Mouse (Mus musculus) CH12.LX (cell line): ENCODE results near the gene Tlcd1. TPM values are rescaled to one million over a fixed set of nuclear protein-coding genes. Genes with fewer than 3 reads are reported as not detected.

Experiments
- DNase-seq: peaks from one replicate; pipeline ENCODE4 v3.0.0-alpha.2; 2013; ENCODE audit errors: extremely low read depth
- H3K27ac ChIP-seq: 2 replicates; pipeline ENCODE4 v1.5.1; 2012; ENCODE audit warnings: low read depth, mild to moderate bottlenecking, control low read depth, moderate library complexity; ENCODE audit not compliant: insufficient read depth
- H3K27me3 ChIP-seq: replicated peaks from 2 replicates; pipeline ENCODE3; 2012; ENCODE audit warnings: inconsistent platforms
- H3K36me3 ChIP-seq, 2 experiments: replicated peaks in 1 of 2; 2 replicates each; pipeline versions ENCODE3 to v1.6.1; 2012; ENCODE audit warnings: inconsistent platforms in 1 of 2, low read length in 1 of 2, mild to moderate bottlenecking in 1 of 2, mixed read lengths in 1 of 2, moderate library complexity in 1 of 2; ENCODE audit not compliant: control insufficient read depth in 1 of 2, insufficient read depth in 1 of 2
- H3K4me1 ChIP-seq, 2 experiments: 2 replicates each; pipeline ENCODE4 v1.6.1; 2012; ENCODE audit warnings: inconsistent platforms in 1 of 2, moderate library complexity in 1 of 2; ENCODE audit not compliant: insufficient read depth in 2 of 2, control insufficient read depth in 1 of 2
- H3K4me2 ChIP-seq: 2 replicates; pipeline ENCODE4 v1.6.1; 2012; ENCODE audit warnings: low read depth, mild to moderate bottlenecking, control low read depth; ENCODE audit not compliant: poor library complexity, insufficient read depth, severe bottlenecking
- H3K4me3 ChIP-seq, 3 experiments: fragments of 150-350 bp in 1 of 3; sonication (generic) in 1 of 3; replicated peaks in 1 of 3; 2 replicates each; pipeline versions ENCODE3 to v1.5.1; 2011 to 2012; ENCODE audit warnings: low read depth in 2 of 3, low read length in 2 of 3, mild to moderate bottlenecking in 2 of 3, moderate library complexity in 2 of 3, control low read depth in 1 of 3, improper control_type of control experiment in 1 of 3, inconsistent platforms in 1 of 3, mixed read lengths in 1 of 3; ENCODE audit not compliant: poor library complexity in 1 of 3
- H3K79me2 ChIP-seq: replicated peaks from 2 replicates; pipeline ENCODE4 v1.6.1; 2012; ENCODE audit warnings: mild to moderate bottlenecking, moderate library complexity; ENCODE audit not compliant: control insufficient read depth, poor library complexity, insufficient read depth, severe bottlenecking; ENCODE audit errors: extremely low read depth
- H3K9ac ChIP-seq: 2 replicates; pipeline ENCODE4 v1.6.1; 2012; ENCODE audit warnings: low read depth, mild to moderate bottlenecking, control low read depth, moderate library complexity; ENCODE audit not compliant: insufficient read depth
- H3K9me3 ChIP-seq: replicated peaks from 2 replicates; pipeline ENCODE3; 2012; ENCODE audit warnings: low read length, inconsistent platforms, mixed read lengths
- BHLHE40 ChIP-seq: IDR thresholded peaks from 2 replicates; pipeline ENCODE4 v1.6.1; 2011; ENCODE audit warnings: mild to moderate bottlenecking, low read depth, low read length, improper control_type of control experiment
- CHD1 ChIP-seq: IDR thresholded peaks from 2 replicates; pipeline ENCODE4 v1.6.1; 2012; ENCODE audit warnings: low read depth, low read length, improper control_type of control experiment, inconsistent platforms
- CTCF ChIP-seq, 2 experiments: IDR thresholded peaks in 1 of 2; conservative IDR thresholded peaks in 1 of 2; 2 replicates each; pipeline ENCODE4 v1.5.1; 2011 to 2012; ENCODE audit warnings: low read depth in 2 of 2, low read length in 2 of 2, improper control_type of control experiment in 1 of 2, inconsistent platforms in 1 of 2, mild to moderate bottlenecking in 1 of 2, moderate library complexity in 1 of 2
- GABPA ChIP-seq: IDR thresholded peaks from 2 replicates; pipeline ENCODE4 v1.6.1; 2012; ENCODE audit warnings: low read depth, low read length, improper control_type of control experiment, inconsistent platforms; ENCODE audit not compliant: insufficient replicate concordance
- HCFC1 ChIP-seq: IDR thresholded peaks from 2 replicates; pipeline ENCODE4 v1.6.1; 2012; ENCODE audit warnings: low read depth, mild to moderate bottlenecking, inconsistent platforms, low read length, improper control_type of control experiment
- JUN ChIP-seq: IDR thresholded peaks from 2 replicates; pipeline ENCODE4 v1.6.1; 2011; ENCODE audit warnings: low read depth, mild to moderate bottlenecking, low read length, improper control_type of control experiment, moderate library complexity; ENCODE audit not compliant: insufficient read depth
- KAT2A ChIP-seq: IDR thresholded peaks from 2 replicates; pipeline ENCODE4 v1.6.1; 2012; ENCODE audit warnings: low read length, improper control_type of control experiment, inconsistent platforms; ENCODE audit not compliant: insufficient replicate concordance
- MAFK ChIP-seq: IDR thresholded peaks from 2 replicates; pipeline ENCODE4 v1.6.1; 2011; ENCODE audit warnings: low read length, improper control_type of control experiment; ENCODE audit not compliant: insufficient replicate concordance
- MAX ChIP-seq: IDR thresholded peaks from 2 replicates; pipeline ENCODE4 v1.6.1; 2011; ENCODE audit warnings: low read length, improper control_type of control experiment
- MAZ ChIP-seq: IDR thresholded peaks from 2 replicates; pipeline ENCODE4 v1.6.1; 2012; ENCODE audit warnings: low read depth, mild to moderate bottlenecking, inconsistent platforms, low read length, improper control_type of control experiment, moderate library complexity
- NELFE ChIP-seq: IDR thresholded peaks from 2 replicates; pipeline ENCODE4 v1.6.1; 2011; ENCODE audit warnings: low read depth, low read length, improper control_type of control experiment
- POLR2A ChIP-seq: IDR thresholded peaks from 2 replicates; pipeline ENCODE4 v1.6.1; 2011; ENCODE audit warnings: low read depth, mild to moderate bottlenecking, improper control_type of control experiment, low read length
- POLR2AphosphoS2 ChIP-seq: IDR thresholded peaks from 2 replicates; pipeline ENCODE4 v1.6.1; 2011; ENCODE audit warnings: low read depth, low read length, improper control_type of control experiment
- RAD21 ChIP-seq: IDR thresholded peaks from 2 replicates; pipeline ENCODE4 v1.6.1; 2011; ENCODE audit warnings: low read depth, mild to moderate bottlenecking, low read length, improper control_type of control experiment, moderate library complexity
- SIN3A ChIP-seq: IDR thresholded peaks from 2 replicates; pipeline ENCODE4 v1.6.1; 2012; ENCODE audit warnings: low read length, improper control_type of control experiment, inconsistent platforms
- SMC3 ChIP-seq: IDR thresholded peaks from 2 replicates; pipeline ENCODE4 v1.6.1; 2011; ENCODE audit warnings: low read depth, low read length, improper control_type of control experiment
- TBP ChIP-seq: conservative IDR thresholded peaks from 2 replicates; pipeline ENCODE4 v1.6.1; 2011; ENCODE audit warnings: low read depth, low read length, improper control_type of control experiment
- TCF12 ChIP-seq: IDR thresholded peaks from 2 replicates; pipeline ENCODE4 v1.6.1; 2014; ENCODE audit warnings: low read depth, mild to moderate bottlenecking, inconsistent platforms, low read length, improper control_type of control experiment
- UBTF ChIP-seq: IDR thresholded peaks from 2 replicates; pipeline ENCODE4 v1.6.1; 2012; ENCODE audit warnings: low read depth, mild to moderate bottlenecking, inconsistent platforms, low read length, improper control_type of control experiment, moderate library complexity
- USF1 ChIP-seq: IDR thresholded peaks from 2 replicates; pipeline ENCODE4 v1.6.1; 2014; ENCODE audit warnings: low read depth, mild to moderate bottlenecking, inconsistent platforms, low read length, improper control_type of control experiment
- ZC3H11A ChIP-seq: IDR thresholded peaks from 2 replicates; pipeline ENCODE4 v1.6.1; 2012; ENCODE audit warnings: low read depth, mild to moderate bottlenecking, inconsistent platforms, low read length, improper control_type of control experiment
- ZKSCAN1 ChIP-seq: IDR thresholded peaks from 2 replicates; pipeline ENCODE4 v1.6.1; 2012; ENCODE audit warnings: low read depth, inconsistent platforms, low read length, improper control_type of control experiment, borderline replicate concordance
- ZMIZ1 ChIP-seq: IDR thresholded peaks from 2 replicates; pipeline ENCODE4 v1.6.1; 2012; ENCODE audit warnings: low read depth, mild to moderate bottlenecking, inconsistent platforms, low read length, improper control_type of control experiment
- dilution Hi-C: fragments of 300-500 bp; cut with MboI; formaldehyde crosslinking; loops from 2 replicates; pipeline ENCODE4 v1.14.3; 2020; ENCODE audit warnings: low sequenced_read_pairs; ENCODE audit not compliant: extremely low pct_unique_long_range_greater_than_20kb, extremely low pct_ligation_motif_present
- in situ Hi-C: fragments of 300-500 bp; cut with MboI; formaldehyde crosslinking; loops from 3 replicates; pipeline ENCODE4 v1.14.3; 2019; ENCODE audit warnings: low sequenced_read_pairs, low pct_ligation_motif_present, low pct_unique_long_range_greater_than_20kb, mixed read lengths
- polyA plus RNA-seq: library from polyadenylated mRNA; unstranded; fragments of >175 nt; gene quantifications from 2 replicates; pipeline ENCODE4 v1.2.1, GENCODE M21; 2012; ENCODE audit warnings: low read depth; ENCODE audit not compliant: insufficient read length
- total RNA-seq, 2 experiments: library from RNA; depleted of rRNA; stranded (reverse); fragments of 300-350 nt in 1 of 2; fragments of >200 nt in 1 of 2; gene quantifications; 2 replicates each; pipeline ENCODE4 v1.2.3; 2012 to 2014

The Tlcd1 gene
- total and polyA plus RNA-seq, 3 experiments: 15.6 to 20.3 (median 16.4) TPM

- dilution Hi-C loops: no loop called here
- H3K9me3 ChIP-seq: no peaks in the 10 kb centered on the region
- H3K27ac ChIP-seq: peak overlapping the region; percentile 94
- peak overlapping the region; percentile 59 for H3K4me2 ChIP-seq
- peaks cover 26 to 43% of the 10 kb centered on the region in 2 experiments for H3K36me3 ChIP-seq
- H3K9ac ChIP-seq: peak overlapping the region; percentile 41
- peaks cover 29% of the 10 kb centered on the region for H3K79me2 ChIP-seq
- no peak for DNase-seq
- peak overlapping the region; percentile 65 to 72 (median 66) for H3K4me3 ChIP-seq
- TF ChIP-seq HCFC1 (0 out of 2 replicates have a peak, but pooled peaks have one; percentile 3), TCF12 (no peak), SIN3A (peak; percentile 20; the same call in 1 of the 2 replicates), CHD1 (no peak)
- H3K27me3 ChIP-seq: no peaks in the 10 kb centered on the region
- in situ Hi-C loops: loop anchor here (5.0 to 10.0 kb wide), 3 partner anchors 120 to 350 kb away; no protein-coding TSS in a partner anchor
- H3K4me1 ChIP-seq: peaks cover 13 to 67% of the 10 kb centered on the region in 2 experiments
These were observed 926 bp downstream of the Tlcd1 start for GRCm38 (mm10) chr11:78177437-78177836.

- no peaks in the 10 kb centered on the region for H3K9me3 ChIP-seq
- H3K27me3 ChIP-seq: no peaks in the 10 kb centered on the region
- peak overlapping the region; percentile 94 for H3K27ac ChIP-seq
- H3K36me3 ChIP-seq: peaks cover 26 to 40% of the 10 kb centered on the region in 2 experiments
- peak overlapping the region; percentile 65 to 72 (median 66) for H3K4me3 ChIP-seq
- peak overlapping the region; percentile 61 for H3K9ac ChIP-seq
- in situ Hi-C loops: loop anchor here (5.0 to 10.0 kb wide), 3 partner anchors 121 to 351 kb away; no protein-coding TSS in a partner anchor
- peaks cover 13 to 61% of the 10 kb centered on the region in 2 experiments for H3K4me1 ChIP-seq
- dilution Hi-C loops: no loop called here
- peaks cover 36% of the 10 kb centered on the region for H3K79me2 ChIP-seq
- TF ChIP-seq SMC3: peak; percentile 93
- TF ChIP-seq SIN3A: peak; percentile 68
- TF ChIP-seq USF1: no peak
- TF ChIP-seq CHD1: peak; percentile 11; the same call in 1 of the 2 replicates
- no peak for TF ChIP-seq POLR2AphosphoS2
- TF ChIP-seq MAFK: no peak
- 0 out of 2 replicates have a peak, but pooled peaks have one; percentile 25 for TF ChIP-seq TBP
- peak; percentile 17 for TF ChIP-seq MAZ
- peak; percentile 62 for TF ChIP-seq BHLHE40
- TF ChIP-seq KAT2A: 0 out of 2 replicates have a peak, but pooled peaks have one; percentile 7
- no peak for TF ChIP-seq GABPA
- no peak for TF ChIP-seq MAX
- peak; percentile 40 for TF ChIP-seq TCF12
- TF ChIP-seq POLR2A: peak; percentile 77
- peak; percentile 66 for TF ChIP-seq ZMIZ1
- TF ChIP-seq UBTF: peak; percentile 93
- TF ChIP-seq NELFE: peak; percentile 74
- TF ChIP-seq CTCF (conservative IDR thresholded peaks at IDR 0.05 in 1 of 2, IDR thresholded peaks at IDR 0.05 in 1 of 2; ENCODE audit: low read depth in 2 of 2, low read length in 2 of 2): peak; percentile 85 to 99
- no peak for TF ChIP-seq ZKSCAN1
- TF ChIP-seq RAD21: peak; percentile 99
- TF ChIP-seq ZC3H11A: peak; percentile 50; the same call in 1 of the 2 replicates
- TF ChIP-seq JUN: no peak
- TF ChIP-seq, all 38 proteins: peak for 15
- DNase-seq: peak; percentile 96
- peak overlapping the region; percentile 59 for H3K4me2 ChIP-seq
These were observed 1.7 kb downstream of the Tlcd1 start for GRCm38 (mm10) chr11:78177903-78178858.
